Mouse (Mus musculus) midbrain, embryonic 16.5 days (tissue): Measurements from ENCODE around the gene Cxcl1. TPM values are rescaled to one million over a fixed set of nuclear protein-coding genes. Genes with fewer than 3 reads are reported as not detected.

Experiments used
- ATAC-seq: fragments of 200-750 bp; cut with Nextera tagmentation; 2 replicates; pipeline ENCODE4 v1.8.0; 2017; ENCODE audit warnings: moderate TSS enrichment
- H3K27ac ChIP-seq: fragments of 300-500 bp; sonication (generic); 2 replicates; pipeline ENCODE4 v1.5.1; 2014; ENCODE audit warnings: mild to moderate bottlenecking, low read length, mixed read lengths
- H3K27me3 ChIP-seq: fragments of 300-500 bp; sonication (generic); 2 replicates; pipeline ENCODE4 v1.6.1; 2014; ENCODE audit warnings: low read depth, low read length, mixed read lengths; ENCODE audit not compliant: control insufficient read depth, insufficient read depth
- H3K36me3 ChIP-seq: fragments of 300-500 bp; sonication (generic); 2 replicates; pipeline ENCODE4 v1.6.1; 2014; ENCODE audit warnings: mild to moderate bottlenecking, low read length, moderate library complexity, mixed read lengths; ENCODE audit not compliant: control insufficient read depth, insufficient read depth
- H3K4me1 ChIP-seq: fragments of 300-500 bp; sonication (generic); 2 replicates; pipeline ENCODE4 v1.6.1; 2014; ENCODE audit warnings: mild to moderate bottlenecking, low read length, mixed read lengths; ENCODE audit not compliant: control insufficient read depth, insufficient read depth
- H3K4me2 ChIP-seq: fragments of 300-500 bp; sonication (generic); 2 replicates; pipeline ENCODE4 v1.6.1; 2014; ENCODE audit warnings: mild to moderate bottlenecking, low read length, mixed read lengths
- H3K4me3 ChIP-seq: fragments of 300-500 bp; sonication (generic); 2 replicates; pipeline ENCODE4 v1.5.1; 2014; ENCODE audit warnings: low read depth, mild to moderate bottlenecking, low read length, moderate library complexity, mixed read lengths
- H3K9ac ChIP-seq: fragments of 300-500 bp; sonication (generic); 2 replicates; pipeline ENCODE4 v1.6.1; 2014; ENCODE audit warnings: low read depth, low read length, mixed read lengths
- H3K9me3 ChIP-seq: fragments of 300-500 bp; sonication (generic); replicated peaks from 2 replicates; pipeline ENCODE4 v1.6.1; 2014; ENCODE audit warnings: mild to moderate bottlenecking, low read length, mixed read lengths; ENCODE audit not compliant: control insufficient read depth, poor library complexity, severe bottlenecking
- WGBS: fragments of 180-500 bp; shearing (Covaris S2); extraction: QIAGEN DNeasy Blood & Tissue Kit; methylation state at CpG from one replicate; pipeline ENCODE4 v1.1.7; 2014; 5-methylcytosine and 5-hydroxymethylcytosine counted together
- polyA plus RNA-seq: library from polyadenylated mRNA; unstranded; fragments of >200 nt; fragmentation: Nextera tagmentation; extraction: Ambion mirVana; gene quantifications from 2 replicates; pipeline ENCODE4 v1.2.1, GENCODE M21; 2015

Gene Cxcl1
- polyA plus RNA-seq, 1 experiment from 2014 or later: not detected

DNA sequence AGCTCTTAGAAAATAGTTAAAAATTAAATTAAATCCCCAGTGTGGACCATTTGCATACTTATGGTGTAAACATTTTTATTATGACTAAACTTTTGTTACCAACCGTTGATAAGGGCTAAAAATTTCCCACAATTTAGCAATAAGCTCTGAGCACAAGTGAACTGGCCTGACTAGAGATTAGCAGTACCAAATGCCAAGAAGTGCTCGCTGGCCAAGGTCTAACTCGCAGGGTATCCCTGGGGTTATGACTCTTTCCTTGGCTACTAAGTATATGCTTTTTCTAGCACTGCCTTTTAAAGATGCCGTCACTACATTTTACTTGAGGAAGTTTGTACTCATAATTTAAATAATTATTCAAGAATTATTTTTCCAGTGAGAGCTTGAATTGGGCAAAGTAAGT, 10.0 kb upstream of the Cxcl1 start:
- Histone ChIP-seq H3K4me3 (no peak overlapping the region), H3K36me3 (no peaks in the 10 kb centered on the region), H3K9ac (no peak overlapping the region), H3K4me1 (no peaks in the 10 kb centered on the region), H3K9me3 (no peaks in the 10 kb centered on the region), H3K27ac (no peak overlapping the region), H3K27me3 (no peaks in the 10 kb centered on the region), H3K4me2 (no peak overlapping the region)
- 91% methylated on average over 4 of the region's 4 CpGs for whole genome bisulfite sequencing
- ATAC-seq: no peak

DNA sequence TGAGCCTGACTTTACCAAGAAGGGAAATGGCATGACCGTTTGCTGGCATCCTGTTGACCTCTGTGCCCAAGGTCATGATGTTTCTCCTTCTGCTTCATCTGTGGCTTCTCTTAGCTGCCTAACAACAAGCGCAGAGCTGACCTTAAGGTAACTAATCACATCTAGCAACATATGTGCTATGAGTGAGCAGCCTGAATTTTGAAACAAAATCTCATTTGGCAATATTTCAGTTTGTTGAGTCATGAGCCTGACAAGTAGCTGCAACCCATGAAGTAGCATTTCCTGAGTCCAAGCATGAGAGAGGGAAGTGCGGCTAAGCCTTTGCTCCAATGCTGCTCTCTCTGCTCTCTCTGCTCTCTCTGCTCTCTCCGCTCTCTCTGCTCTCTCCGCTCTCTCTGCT, 9.4 kb upstream of the Cxcl1 start:
- 94% methylated on average over 5 of the region's 5 CpGs for WGBS
- H3K27me3 ChIP-seq: no peaks in the 10 kb centered on the region
- no peak for ATAC-seq
- no peak overlapping the region for H3K9ac ChIP-seq
- no peak overlapping the region for H3K4me3 ChIP-seq
- no peaks in the 10 kb centered on the region for H3K9me3 ChIP-seq
- no peak overlapping the region for H3K4me2 ChIP-seq
- H3K27ac ChIP-seq: no peak overlapping the region
- no peaks in the 10 kb centered on the region for H3K4me1 ChIP-seq
- H3K36me3 ChIP-seq: no peaks in the 10 kb centered on the region

DNA sequence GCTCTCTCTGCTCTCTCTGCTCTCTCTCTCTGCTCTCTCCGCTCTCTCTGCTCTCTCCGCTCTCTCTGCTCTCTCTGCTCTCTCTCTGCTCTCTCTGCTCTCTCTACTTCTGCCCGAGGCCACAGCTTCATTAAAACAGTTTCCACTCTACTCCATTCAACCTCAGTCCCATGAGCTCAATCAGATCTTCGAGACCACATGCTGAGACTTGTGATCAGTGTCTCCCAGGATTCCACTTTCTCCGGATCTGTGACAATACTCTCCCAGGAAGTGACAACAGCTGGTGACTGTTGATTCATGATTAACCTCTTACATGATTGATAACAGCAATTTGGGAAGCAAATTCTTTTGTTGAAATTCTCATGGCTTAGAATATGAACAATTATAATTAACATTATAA, 8.9 kb upstream of the Cxcl1 start:
- H3K9ac ChIP-seq: no peak overlapping the region
- no peak for ATAC-seq
- H3K4me1 ChIP-seq: no peaks in the 10 kb centered on the region
- H3K27ac ChIP-seq: no peak overlapping the region
- no peaks in the 10 kb centered on the region for H3K36me3 ChIP-seq
- WGBS: 81% methylated on average over 5 of the region's 5 CpGs
- H3K27me3 ChIP-seq: no peaks in the 10 kb centered on the region
- no peak overlapping the region for H3K4me3 ChIP-seq
- no peak overlapping the region for H3K4me2 ChIP-seq
- H3K9me3 ChIP-seq: no peaks in the 10 kb centered on the region

DNA sequence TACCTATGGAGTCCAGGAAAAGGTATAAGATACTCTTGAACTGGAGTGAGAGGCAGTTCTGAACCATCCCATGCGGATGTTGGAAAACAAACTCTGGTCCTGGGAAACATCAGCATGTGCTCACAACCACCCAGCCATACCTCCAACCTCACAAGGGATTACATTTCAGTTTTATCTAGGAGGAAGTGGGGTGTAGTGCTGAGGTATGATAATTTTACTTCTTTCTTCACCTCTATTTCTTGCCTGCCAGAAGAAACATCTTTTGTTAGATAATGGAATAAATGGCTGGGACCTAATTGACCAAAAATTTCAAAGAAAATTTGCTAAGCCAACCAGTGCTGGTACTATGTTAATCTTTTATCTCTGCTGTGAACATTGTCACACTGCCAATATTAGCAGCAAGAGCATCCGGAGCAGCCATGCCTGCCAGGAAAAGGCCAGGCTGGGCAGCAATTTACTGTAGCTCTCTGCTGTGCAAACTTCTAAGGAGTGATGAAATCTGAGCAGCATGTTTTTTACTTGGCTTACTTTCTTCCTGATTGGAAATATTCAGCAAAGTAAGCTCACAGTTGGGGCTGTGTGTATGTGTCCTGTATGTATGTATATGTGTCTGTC, 6.3 kb upstream of the Cxcl1 start:
- Histone ChIP-seq H3K27ac (no peak overlapping the region), H3K36me3 (no peaks in the 10 kb centered on the region), H3K4me2 (no peak overlapping the region), H3K9ac (no peak overlapping the region), H3K27me3 (no peaks in the 10 kb centered on the region), H3K4me1 (no peaks in the 10 kb centered on the region), H3K4me3 (no peak overlapping the region), H3K9me3 (no peaks in the 10 kb centered on the region)
- 69% methylated on average over 2 of the region's 2 CpGs for whole genome bisulfite sequencing
- ATAC-seq: no peak

DNA sequence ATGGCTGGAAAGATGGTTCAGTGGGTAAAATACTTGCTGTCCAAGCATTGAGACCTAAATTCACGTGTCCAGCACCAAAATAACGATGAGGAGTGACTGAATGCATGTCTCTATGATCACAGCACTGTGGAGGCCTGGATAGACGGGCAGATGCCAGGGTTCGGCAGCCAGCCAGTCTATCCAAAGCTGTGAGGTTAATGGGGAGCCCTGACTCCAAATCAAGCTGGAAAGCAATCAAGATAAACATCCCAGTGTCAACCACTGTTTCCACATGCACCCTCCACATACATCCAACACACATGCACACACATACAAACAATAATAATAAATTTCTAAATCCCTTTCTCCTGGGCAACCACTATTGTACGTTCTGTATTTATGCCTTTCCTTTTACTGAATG, 2.4 kb upstream of the Cxcl1 start:
- peaks cover 4% of the 10 kb centered on the region for H3K4me1 ChIP-seq
- no peak overlapping the region for H3K9ac ChIP-seq
- no peaks in the 10 kb centered on the region for H3K9me3 ChIP-seq
- H3K4me3 ChIP-seq: no peak overlapping the region
- H3K4me2 ChIP-seq: no peak overlapping the region
- no peaks in the 10 kb centered on the region for H3K27me3 ChIP-seq
- no peak for ATAC-seq
- H3K27ac ChIP-seq: no peak overlapping the region
- H3K36me3 ChIP-seq: no peaks in the 10 kb centered on the region
- 80% methylated on average over 5 of the region's 5 CpGs for WGBS

DNA sequence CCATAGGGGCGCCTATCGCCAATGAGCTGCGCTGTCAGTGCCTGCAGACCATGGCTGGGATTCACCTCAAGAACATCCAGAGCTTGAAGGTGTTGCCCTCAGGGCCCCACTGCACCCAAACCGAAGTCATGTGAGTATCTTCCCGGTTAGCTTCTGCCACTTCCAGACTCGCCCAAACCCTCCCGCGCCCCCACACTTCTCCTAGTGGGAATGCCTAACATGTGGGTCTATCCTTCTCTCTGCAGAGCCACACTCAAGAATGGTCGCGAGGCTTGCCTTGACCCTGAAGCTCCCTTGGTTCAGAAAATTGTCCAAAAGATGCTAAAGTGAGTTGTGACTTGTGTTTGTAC, 398 bp downstream of the Cxcl1 start:
- Histone ChIP-seq H3K27me3 (no peaks in the 10 kb centered on the region), H3K4me1 (peaks cover 4% of the 10 kb centered on the region), H3K9me3 (no peaks in the 10 kb centered on the region), H3K4me3 (peak overlapping the region; percentile 46), H3K27ac (no peak overlapping the region), H3K4me2 (peak overlapping the region; percentile 91), H3K36me3 (no peaks in the 10 kb centered on the region), H3K9ac (peak overlapping the region; percentile 48)
- WGBS: 21% methylated on average over 10 of the region's 10 CpGs
- ATAC-seq: no peak

DNA sequence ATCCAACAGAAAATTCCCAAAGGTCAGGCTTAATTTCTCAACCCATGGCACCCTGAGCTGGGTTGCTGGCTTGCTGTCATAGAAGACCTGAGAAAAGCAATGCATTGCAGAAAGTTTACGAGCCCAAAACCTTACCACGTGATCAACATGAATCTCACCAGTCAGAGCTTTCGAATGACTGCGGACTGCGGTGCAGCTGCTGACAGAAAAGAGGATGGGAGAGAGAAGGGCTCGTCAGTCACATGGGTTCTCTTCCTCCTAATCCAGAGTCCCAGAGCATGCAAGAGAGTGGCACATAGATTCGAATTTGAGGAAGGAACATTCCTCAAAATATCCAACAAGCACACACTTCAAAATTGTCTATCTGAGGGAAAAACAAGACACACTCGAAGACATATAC, 3.2 kb downstream of the Cxcl1 start:
- no peak overlapping the region for H3K4me3 ChIP-seq
- 81% methylated on average over 8 of the region's 8 CpGs for WGBS
- no peaks in the 10 kb centered on the region for H3K9me3 ChIP-seq
- no peak overlapping the region for H3K27ac ChIP-seq
- H3K27me3 ChIP-seq: no peaks in the 10 kb centered on the region
- no peak overlapping the region for H3K4me2 ChIP-seq
- H3K4me1 ChIP-seq: peaks cover 4% of the 10 kb centered on the region
- H3K36me3 ChIP-seq: no peaks in the 10 kb centered on the region
- ATAC-seq: no peak
- no peak overlapping the region for H3K9ac ChIP-seq

DNA sequence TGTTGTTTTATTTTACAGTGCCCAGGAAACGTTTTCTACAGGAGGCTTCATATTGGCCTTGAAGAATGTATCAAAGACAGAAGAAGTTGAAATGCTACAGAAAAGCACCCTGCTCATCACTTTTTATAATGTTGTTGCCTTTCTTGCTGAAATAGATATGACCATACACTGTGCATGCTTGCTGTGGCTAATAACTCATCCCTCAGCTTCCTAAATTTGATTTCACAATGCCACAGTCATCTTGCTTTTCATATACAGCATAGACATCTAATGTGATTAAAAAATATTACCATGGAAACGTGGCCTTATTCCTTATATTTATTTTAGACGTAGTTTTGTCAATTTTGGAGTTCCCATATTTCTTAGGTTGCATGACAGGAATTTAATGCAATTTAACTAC, 6.4 kb downstream of the Cxcl1 start:
- ATAC-seq: no peak
- no peak overlapping the region for H3K27ac ChIP-seq
- H3K36me3 ChIP-seq: no peaks in the 10 kb centered on the region
- no peaks in the 10 kb centered on the region; the same call in 1 of the 2 replicates for H3K4me1 ChIP-seq
- no peak overlapping the region for H3K9ac ChIP-seq
- H3K27me3 ChIP-seq: no peaks in the 10 kb centered on the region
- H3K9me3 ChIP-seq: no peaks in the 10 kb centered on the region
- 81% methylated on average over 3 of the region's 3 CpGs for WGBS
- H3K4me2 ChIP-seq: no peak overlapping the region
- H3K4me3 ChIP-seq: no peak overlapping the region

DNA sequence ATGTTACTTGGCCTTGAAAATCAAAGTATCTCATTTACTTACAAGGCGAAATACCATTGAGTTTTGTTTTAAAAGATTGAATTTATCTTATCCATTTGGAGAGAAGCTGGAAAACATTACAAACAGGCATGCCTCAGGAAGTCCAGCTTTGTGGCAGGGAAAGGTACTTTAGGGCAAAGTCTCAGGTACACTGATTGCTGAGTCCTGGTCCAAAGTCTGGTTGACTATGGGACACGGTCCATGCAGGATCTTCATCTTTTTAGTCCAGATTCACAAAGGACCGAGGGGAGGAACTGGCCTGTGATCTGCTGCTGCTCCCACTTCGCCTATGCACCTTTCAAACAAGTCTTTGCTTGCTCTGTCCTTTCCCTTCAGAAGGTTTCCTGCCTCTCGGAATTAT, 8.3 kb downstream of the Cxcl1 start:
- H3K9ac ChIP-seq: no peak overlapping the region
- H3K4me2 ChIP-seq: no peak overlapping the region
- WGBS: 88% methylated on average over 5 of the region's 5 CpGs
- no peak overlapping the region for H3K4me3 ChIP-seq
- no peak overlapping the region for H3K27ac ChIP-seq
- no peak for ATAC-seq
- H3K27me3 ChIP-seq: peaks cover 3% of the 10 kb centered on the region; the same call in 1 of the 2 replicates
- no peaks in the 10 kb centered on the region for H3K9me3 ChIP-seq
- no peaks in the 10 kb centered on the region; the same call in none of the 2 replicates for H3K4me1 ChIP-seq
- no peaks in the 10 kb centered on the region for H3K36me3 ChIP-seq
